Mouse (Mus musculus) olfactory bulb, adult 2 months (tissue): Measurements from ENCODE around the gene Mafb.

ENCODE experiments used
- CTCF ChIP-seq: fragments of 200-500 bp; IDR thresholded peaks from 2 replicates; pipeline ENCODE4 v1.5.1; 2012; ENCODE audit warnings: low read depth, mild to moderate bottlenecking, low read length, moderate library complexity; ENCODE audit not compliant: insufficient read depth
- POLR2A ChIP-seq: fragments of 200-500 bp; IDR thresholded peaks from 2 replicates; pipeline ENCODE4 v1.6.1; 2012; ENCODE audit warnings: mild to moderate bottlenecking, low read depth, low read length, moderate library complexity; ENCODE audit not compliant: insufficient read depth

- TF ChIP-seq CTCF = no peak
- TF ChIP-seq POLR2A = no peak
Measured at GRCm38 (mm10) chr2:160411431-160411830, 44.6 kb upstream of the Mafb start.
